Mouse (Mus musculus) layer of hippocampus, postnatal 10 days (tissue): ENCODE data around the gene Mars2. TPM values are rescaled to one million over a fixed set of nuclear protein-coding genes. Genes with fewer than 3 reads are reported as not detected.

Source experiments
- DNase-seq, 2 experiments: peaks; one replicate each; pipeline ENCODE4 v3.0.0; 2021; ENCODE audit warnings: low spot score in 2 of 2
- long read RNA-seq: library from polyadenylated mRNA; stranded (forward); transcript quantifications from one replicate; pipeline ENCODE4 v2.0.0, GENCODE M21; 2023
- total RNA-seq, 2 experiments: library from RNA; stranded (reverse); gene quantifications; 2 replicates each; pipeline ENCODE4 v1.2.3; 2021

Mars2 gene
- total RNA-seq = 10 to 100 TPM; 12.5 to 13.1 TPM
- long read RNA-seq, full-length matches to known transcripts = 2 of 2 reads
- long read RNA-seq, partial matches to known transcripts = 0 of 2 reads
- long read RNA-seq, other reads (novel, unspliced or antisense) = 0 of 2 reads

DNA sequence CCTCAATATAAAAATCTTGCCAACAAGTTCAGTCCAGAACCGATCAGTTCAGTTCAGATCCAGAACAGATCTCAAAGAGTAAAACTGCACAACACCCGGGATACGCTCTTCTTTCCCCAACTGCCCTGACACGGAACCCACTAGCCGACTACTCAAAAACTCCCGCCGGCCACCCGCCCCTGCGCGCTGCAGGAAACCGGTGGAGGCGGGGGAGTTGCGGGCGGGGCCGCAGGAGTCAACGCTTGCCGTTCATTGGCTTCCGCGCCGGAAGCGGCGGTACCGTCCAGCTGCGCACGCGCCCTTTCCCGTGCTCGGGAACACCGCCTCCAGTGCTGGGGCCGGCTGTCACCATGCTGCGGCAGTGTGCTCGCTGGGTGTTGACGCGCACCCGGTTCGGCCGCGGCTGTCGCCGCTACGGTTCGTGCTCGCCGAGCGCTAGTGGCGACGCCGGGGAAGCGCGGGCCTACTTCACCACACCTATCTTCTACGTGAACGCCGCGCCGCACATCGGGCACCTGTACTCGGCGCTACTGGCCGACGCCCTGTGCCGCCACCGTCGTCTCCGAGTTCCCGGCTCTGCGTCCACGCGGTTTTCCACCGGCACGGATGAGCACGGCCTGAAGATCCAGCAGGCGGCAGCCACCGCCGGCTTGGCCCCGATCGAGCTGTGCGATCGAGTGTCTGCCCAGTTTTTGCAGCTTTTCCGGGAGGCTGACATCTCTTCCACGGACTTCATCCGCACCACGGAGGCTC is at the start of gene Mars2:
Mars2 (plus strand) TSS at position 288 of the 753 bp plus-strand sequence.
- DNase-seq = peak; percentile 95 to 97

- DNase-seq = no peak
Observed at GRCm38 (mm10) chr1:55192015-55192414, 45.0 kb upstream of the Mars2 start.

DNA sequence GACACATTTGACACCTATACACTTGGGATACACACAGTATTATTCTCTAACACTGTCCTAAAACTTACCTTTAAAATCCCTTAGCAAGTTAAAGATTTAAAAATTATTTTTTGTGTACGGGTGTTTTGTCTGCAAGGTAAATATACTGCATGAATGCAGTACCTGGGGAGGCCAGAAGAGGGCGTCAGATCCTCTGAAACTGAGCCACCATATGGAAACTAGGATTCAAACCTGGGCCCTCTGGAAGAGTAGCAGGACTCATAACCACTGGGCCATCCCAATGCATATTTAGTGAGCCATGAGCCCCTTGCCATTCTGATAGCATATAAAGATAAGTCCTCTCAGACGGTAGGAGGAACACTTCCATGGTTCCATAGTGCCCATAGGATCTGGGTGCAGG is 44.2 kb upstream of the Mars2 start:
- DNase-seq = peak in 1 of 2 experiments; percentile 43

GRCm38 (mm10) chr1:55193316-55193715 is 43.7 kb upstream of the Mars2 start:
- peak in 1 of 2 experiments; percentile 43 for DNase-seq

DNA sequence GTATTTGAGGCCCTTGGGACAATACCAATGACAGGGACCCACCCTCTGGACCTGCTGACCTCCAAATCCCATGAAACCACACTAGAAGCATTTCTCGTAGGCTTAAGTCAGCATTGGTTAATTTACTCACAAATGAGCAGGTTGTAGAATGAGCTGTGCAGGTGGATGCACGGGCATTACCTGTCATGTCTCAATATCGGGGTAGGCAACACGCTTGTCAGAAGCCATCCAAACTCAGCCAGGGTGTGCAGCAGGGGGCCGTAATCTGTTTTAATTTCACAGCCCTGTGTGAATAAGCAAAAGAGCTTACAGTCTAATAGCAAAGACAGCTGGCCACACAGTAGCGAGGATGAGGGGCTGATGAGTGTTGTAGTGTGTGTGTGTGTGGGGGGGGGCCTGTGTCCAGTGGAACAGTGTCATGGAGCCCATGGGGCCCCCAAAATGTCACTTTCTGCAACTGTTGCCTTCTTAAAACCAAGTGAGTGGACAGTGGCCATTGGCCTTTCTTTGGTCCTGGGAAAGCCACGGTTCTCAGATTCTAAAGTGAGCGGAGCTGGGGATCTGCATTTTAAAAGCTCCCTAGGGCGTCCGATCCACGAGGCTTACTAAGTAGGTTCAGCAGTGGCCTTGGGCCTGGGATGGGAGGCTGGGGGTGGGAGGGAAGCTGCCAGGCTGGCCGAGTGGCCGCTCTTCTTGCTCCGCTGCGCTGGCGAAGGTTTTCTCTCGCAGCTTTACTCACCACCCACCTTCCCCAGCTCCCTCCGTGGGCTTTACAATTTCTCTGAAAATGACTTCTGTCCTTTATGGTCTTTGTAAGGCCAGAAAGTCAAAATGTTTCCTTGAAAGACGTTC is 42.7 kb upstream of the Mars2 start:
- peak in 1 of 2 experiments; percentile 26 for DNase-seq

DNA sequence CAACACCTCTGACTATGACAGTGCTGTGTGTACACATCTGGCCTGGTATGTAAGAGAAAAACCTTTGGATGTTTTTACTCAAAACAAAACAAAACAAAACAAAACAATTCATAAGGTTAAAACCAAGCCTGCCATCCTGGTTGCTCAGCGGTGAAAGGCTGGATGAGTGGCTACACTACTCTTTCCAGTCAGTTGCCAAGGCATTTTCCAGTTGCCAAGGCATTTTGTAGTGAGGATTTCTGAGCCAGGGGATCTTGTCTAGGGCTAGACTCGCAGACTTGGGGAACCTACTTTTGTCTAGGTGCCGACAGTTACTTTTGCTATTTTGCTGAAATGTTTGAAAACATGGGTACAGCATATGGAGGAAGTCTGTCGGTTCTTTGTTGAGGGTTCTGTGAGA is 42.0 kb upstream of the Mars2 start:
- no peak for DNase-seq

DNA sequence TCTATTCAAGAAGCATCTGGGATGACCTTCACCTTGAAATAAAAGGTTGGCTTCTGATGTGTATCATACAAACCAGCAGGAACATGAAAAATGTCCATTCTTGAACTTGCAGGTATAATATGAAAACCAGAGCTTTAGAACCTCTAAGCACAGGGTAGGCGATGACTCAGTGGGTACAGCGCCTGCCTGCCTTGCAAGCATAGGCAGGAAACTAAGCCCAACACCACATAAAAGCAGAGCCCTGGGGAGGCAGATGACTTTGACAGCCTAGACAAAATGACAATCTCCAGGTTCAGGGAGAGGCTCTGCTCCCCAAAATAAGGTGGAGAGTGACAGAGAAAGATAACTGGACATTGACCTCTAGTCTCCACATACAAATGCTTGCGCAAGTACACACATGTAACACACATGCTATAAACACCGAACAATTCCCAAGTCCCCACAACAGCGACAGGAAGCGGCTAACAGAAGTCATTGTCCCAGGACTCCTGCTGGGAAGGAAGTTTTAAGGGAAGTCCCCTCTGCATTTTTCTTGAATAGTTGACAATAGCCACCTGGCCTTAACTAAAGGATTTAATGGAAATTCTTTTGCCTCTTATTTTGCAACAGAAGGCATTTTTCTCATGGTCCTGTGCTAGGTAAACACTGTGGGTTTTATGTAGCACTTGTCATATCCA is 40.5 kb upstream of the Mars2 start:
- no peak for DNase-seq

DNA sequence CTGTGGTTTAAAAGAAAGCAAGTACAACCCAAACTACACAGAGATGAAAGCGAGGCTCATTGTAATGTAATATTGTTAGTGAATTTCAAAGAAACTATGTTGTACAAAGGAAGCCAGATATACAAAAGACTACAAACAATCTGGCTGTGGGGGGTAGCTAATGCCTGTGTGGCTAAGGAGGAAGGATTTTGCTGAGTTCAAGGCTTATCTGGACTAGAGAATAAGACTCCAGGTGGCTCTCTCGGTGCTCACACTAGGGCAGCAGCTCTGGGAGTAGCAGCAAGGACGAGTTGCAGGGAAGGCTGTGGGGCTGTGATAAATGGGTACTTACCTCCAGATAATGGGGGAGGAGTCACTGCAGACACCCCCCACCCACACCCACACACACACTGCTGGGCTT is 38.3 kb upstream of the Mars2 start:
- no peak for DNase-seq

GRCm38 (mm10) chr1:55201850-55202752 is 34.9 kb upstream of the Mars2 start:
- peak; percentile 36 to 50 for DNase-seq

DNA sequence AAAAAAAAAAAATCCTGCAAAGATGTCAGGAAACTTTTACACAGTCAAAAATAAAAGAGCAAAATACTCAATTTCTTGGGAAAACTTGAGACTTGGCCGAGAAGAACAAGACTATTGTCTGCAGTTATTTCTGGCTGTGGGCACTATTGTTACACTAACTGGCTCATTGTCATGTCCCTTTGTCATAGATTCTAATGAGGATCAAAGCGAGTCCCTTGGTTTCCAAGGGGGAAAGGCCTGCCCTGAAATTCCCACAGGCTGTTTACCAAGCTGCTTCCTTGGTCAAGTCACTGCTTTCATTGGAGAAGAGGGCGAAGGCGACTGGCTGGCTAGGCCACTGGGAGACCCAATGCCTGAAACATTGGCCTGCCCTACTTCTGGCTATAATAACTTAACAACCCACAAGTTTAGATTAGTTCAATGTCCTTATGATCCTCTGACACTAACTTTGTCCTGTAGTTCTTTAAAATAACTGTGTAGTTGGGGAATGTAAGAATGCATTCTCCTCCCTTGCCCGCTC is 31.1 kb upstream of the Mars2 start:
- DNase-seq = no peak

- DNase-seq = no peak
Observed at GRCm38 (mm10) chr1:55207561-55207960, 29.4 kb upstream of the Mars2 start.

DNA sequence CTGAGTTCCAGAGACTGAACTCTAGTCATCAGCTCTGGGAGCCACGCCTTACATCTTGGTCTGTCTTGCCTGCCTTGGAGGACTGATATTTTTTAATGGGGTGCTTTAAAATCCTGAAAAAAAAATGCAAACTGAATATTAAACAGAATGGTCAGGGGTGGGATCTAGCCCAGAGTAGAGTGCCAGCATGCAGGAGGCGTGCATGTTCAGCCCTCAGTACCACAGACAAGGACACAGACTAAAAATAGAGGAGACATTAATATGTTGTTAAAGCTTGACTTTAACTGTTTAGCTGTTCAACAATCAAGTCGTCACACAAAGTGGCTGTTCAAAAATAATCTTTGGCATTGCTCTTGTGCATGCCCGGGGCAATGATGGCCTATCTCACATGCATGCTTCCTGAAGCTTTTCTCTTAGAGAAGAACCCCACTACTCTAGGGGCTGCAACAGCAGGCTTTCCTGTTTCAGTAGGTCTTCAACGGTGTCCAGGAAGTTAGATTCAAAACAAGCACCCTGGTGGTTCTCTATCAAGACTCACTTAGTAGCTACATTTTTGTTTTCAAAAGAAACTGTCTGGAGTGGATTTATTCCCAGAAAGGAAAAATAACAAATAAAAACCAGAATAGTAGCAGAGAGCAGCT is 28.4 kb upstream of the Mars2 start:
- DNase-seq = no peak

GRCm38 (mm10) chr1:55210202-55210965 is 26.6 kb upstream of the Mars2 start:
- DNase-seq = no peak

GRCm38 (mm10) chr1:55211081-55211480 is 25.9 kb upstream of the Mars2 start:
- DNase-seq = no peak

DNA sequence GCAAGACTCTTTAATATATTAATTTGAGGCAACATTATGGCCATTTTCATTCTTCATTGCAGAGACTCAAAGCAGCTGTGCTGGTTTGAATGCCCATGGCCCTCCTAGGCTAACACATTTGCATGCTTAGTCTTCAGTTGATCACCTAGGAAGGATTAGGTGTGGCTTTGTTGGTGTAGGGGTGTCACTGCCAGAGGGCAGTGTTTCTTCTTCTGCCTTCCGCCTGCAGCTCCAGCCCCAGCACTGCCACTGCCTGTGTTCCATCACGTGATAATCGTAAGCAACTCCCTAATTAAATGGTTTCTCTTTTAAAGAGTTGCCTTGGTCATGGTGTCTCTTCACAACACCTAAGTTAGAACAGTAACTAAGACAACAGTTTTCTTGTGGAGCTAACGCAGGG is 24.2 kb upstream of the Mars2 start:
- DNase-seq = no peak

DNA sequence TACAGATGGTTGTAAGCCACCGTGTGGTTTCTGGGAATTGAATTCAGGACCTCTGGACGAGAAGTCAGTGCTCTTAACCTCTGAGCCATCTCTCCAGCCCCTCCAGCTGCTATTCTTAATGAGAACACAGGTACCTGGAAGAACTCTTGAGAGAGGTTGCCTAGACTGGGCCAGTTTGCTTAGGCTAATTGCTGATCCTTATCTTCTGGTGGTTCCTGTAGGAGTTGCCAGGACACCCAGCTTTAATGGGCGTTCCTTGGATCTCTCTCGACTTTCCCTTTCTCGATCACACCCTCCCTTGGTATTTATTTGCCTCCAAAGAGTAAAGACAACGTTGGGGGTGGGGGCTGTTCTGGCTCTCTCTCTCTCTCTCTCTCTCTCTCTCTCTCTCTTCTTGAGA is 23.5 kb upstream of the Mars2 start:
- no peak for DNase-seq

DNA sequence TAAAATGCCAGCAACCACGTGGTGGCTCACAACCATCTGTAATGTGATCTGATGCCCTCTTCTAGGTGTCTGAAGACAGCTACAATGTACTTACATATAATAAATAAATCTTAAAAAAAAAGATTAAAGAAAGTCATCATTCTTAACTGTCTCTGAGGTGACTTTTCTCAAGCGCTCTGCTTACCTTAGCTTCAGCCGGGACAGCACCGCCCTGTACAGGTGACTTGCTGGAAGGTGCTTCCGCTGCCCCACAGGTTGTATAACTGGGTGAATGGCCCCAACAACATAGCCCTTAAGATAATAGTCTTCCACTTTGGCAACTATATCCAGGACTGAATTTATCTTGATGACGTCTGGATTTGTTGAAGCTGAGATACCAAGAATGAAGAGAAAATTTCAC is 23.0 kb upstream of the Mars2 start:
- DNase-seq = no peak

DNA sequence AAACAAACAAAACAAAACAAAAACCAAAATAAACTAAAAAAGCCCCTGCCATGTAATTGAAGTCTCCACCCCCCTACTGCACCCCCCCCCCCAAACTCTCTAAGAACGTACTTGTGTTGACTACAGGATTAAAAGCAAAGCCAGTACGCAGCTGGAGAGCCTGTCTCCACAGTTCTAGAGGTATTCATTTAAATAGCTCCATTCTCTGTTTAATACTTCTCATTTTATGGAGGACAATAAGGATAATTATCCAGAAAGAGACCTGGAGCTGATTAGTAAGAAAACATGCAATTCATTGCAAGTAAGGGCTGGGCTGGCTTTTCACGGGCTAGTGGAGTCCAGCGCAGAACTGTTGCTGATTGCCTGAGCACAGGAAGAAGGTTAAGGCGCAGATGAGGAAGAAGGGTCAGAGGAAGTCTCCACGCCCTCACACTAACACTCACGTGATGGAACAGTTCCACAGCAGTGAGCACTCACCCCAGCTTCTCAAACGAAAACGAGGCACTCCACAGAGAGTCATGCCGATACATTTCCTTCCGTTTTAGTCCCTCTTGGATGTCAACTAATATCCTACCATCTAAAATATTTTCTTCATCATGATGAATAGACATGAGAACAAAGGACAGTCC is 21.7 kb upstream of the Mars2 start:
- no peak for DNase-seq

- no peak for DNase-seq
Observed at GRCm38 (mm10) chr1:55217191-55217590, 19.8 kb upstream of the Mars2 start.
